Mouse (Mus musculus): Measurements from ENCODE around the gene Srpk3. TPM values are rescaled to one million over a fixed set of nuclear protein-coding genes. Genes with fewer than 3 reads are reported as not detected.
A peak's percentile ranks its signal among the peaks of the same experiment; 100 is the strongest.

The Srpk3 gene
- polyA plus RNA-seq, 1 experiment from 2014 or later: 2.3 TPM

DNA sequence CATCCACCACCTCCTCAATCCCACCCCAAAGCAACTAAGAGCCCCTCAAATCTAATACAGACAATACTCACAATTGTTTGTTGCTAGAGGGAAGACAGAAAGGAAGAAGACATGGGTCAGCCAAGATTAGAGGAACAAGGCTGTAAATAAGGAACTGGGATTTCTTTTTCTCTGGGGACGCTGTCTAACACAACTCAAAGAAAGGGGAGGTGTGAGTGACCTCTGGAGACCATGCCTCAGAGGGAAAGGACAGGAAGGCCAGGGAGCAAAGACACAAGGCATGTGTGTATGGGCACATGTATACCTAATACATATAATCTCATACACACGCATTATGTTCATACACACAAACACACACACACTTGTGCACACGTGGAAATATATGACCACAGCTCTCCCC is 8.0 kb downstream of the Srpk3 start:
- no peak overlapping the region for H3K4me3 ChIP-seq (ENCODE audit: low read depth, low read length)
- no peak overlapping the region for H3K27ac ChIP-seq (ENCODE audit: low read length)
- H3K4me1 ChIP-seq (ENCODE audit: insufficient read depth, low read depth, low read length): no peaks in the 10 kb centered on the region
- H3K9ac ChIP-seq (replicated peaks; ENCODE audit: low read depth): no peak overlapping the region
- DNase-seq (ENCODE audit: low spot score) (no peak), ATAC-seq (no peak)
- H3K27me3 ChIP-seq (replicated peaks; ENCODE audit: insufficient read depth, low read length): no peaks in the 10 kb centered on the region
- H3K36me3 ChIP-seq (ENCODE audit: insufficient read depth, low read length): 0 out of 2 replicates have a peak, but pooled peaks cover 7% of the 10 kb centered on the region
- 75% methylated on average over 2 of the region's 3 CpGs for WGBS
- no peaks in the 10 kb centered on the region for H3K9me3 ChIP-seq (ENCODE audit: low read length)
- TF ChIP-seq EP300 (IDR thresholded peaks at IDR 0.05): no peak
- TF ChIP-seq CTCF (IDR thresholded peaks at IDR 0.05): no peak
- no peak overlapping the region for H3K4me2 ChIP-seq (replicated peaks; ENCODE audit: low read depth, low read length)

DNA sequence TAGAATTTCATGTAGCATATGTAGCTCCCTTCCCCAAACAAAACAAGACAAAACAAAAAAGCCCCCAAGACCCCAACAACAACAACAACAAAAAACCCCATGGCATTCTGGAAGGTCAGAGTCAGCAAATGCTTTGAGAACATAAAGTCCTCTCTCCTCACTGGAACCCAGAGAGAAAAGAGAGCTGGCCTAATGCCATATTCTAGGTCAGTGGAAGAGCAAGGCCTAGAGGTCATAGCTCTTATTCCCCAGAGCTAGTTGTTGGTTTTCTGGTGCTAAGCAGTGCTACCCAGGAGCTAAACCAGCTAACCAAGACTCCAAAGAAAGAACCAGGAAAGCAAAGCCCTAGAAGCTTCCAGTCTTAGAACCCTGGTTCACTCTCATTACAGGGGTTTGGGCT is 11.5 kb downstream of the Srpk3 start:
- peak overlapping the region; percentile 50 for H3K9ac ChIP-seq (replicated peaks; ENCODE audit: low read depth)
- no peaks in the 10 kb centered on the region for H3K36me3 ChIP-seq (ENCODE audit: insufficient read depth, low read length)
- TF ChIP-seq EP300 (IDR thresholded peaks at IDR 0.05) (no peak), CTCF (IDR thresholded peaks at IDR 0.05) (no peak)
- H3K27me3 ChIP-seq (replicated peaks; ENCODE audit: insufficient read depth, low read length): no peaks in the 10 kb centered on the region
- H3K27ac ChIP-seq (ENCODE audit: low read length): 0 out of 2 replicates have a peak overlapping the region, but pooled peaks have one; percentile 91
- peak overlapping the region; percentile 55 for H3K4me3 ChIP-seq (ENCODE audit: low read depth, low read length)
- H3K4me1 ChIP-seq (ENCODE audit: insufficient read depth, low read depth, low read length): no peaks in the 10 kb centered on the region
- ATAC-seq: no peak
- peak overlapping the region; percentile 53 for H3K4me2 ChIP-seq (replicated peaks; ENCODE audit: low read depth, low read length)
- no peaks in the 10 kb centered on the region for H3K9me3 ChIP-seq (ENCODE audit: low read length)
- DNase-seq (ENCODE audit: low spot score): no peak

DNA sequence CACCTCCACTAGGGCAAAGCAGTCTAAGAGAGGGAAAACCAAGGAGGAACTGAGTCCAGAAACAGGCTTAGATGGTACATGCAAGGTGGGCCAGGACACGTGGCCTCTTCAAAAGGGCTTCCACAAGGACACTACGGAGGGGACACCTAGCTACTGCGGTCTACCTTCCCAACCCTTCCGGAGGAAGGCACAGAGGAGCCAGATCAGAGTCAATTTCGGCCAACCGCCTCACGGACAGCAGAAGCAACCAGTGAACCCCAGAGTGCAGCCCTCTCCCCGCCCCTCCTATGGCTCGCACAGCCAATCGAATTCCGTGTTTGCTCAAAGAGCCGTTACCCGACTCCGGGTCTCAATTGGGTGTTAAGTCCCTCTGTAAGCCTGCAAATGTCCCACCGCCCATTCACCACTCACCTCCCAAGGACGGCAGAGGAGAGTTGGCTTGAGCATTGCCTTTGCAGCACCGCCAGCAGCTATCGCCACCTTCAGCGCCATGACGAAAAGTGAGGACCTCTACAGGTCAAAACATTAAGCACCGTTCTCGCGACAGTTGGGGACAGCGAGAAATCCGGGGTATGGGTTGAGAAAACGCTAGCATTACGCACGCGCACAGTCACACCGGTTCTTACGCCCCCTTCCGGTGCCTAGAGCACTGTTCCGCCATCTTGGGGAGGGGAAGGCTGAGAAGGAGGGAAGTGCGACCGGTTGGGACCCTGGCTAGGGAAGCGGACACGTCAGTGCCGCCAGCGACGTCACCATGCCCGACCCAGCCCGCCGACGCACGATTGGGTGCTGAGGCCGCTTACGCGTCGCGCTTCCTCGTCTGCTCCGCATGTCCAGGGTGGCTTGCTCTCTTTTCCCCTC is 12.4 kb downstream of the Srpk3 start, which contains the start of the genes Idh3g and Ssr4:
Idh3g (minus strand) TSS at position 534 of the 861 bp plus-strand sequence.
Ssr4 (plus strand) TSS at position 665 of the 861 bp plus-strand sequence.
- TF ChIP-seq CTCF (IDR thresholded peaks at IDR 0.05) (peak; percentile 66), EP300 (IDR thresholded peaks at IDR 0.05) (peak; percentile 77; the same call in 1 of the 2 replicates)
- WGBS: 13% methylated on average over 43 of the region's 52 CpGs
- DNase-seq (ENCODE audit: low spot score) (peak; percentile 98), ATAC-seq (peak; percentile 96)
- peak within 1 kb of the TSS; percentile 56 for H3K9ac ChIP-seq (replicated peaks; ENCODE audit: low read depth)
- no peaks in the 10 kb centered on the region for H3K9me3 ChIP-seq (ENCODE audit: low read length)
- no peaks in the 10 kb centered on the region for H3K27me3 ChIP-seq (replicated peaks; ENCODE audit: insufficient read depth, low read length)
- peak within 1 kb of the TSS; percentile 61 for H3K4me2 ChIP-seq (replicated peaks; ENCODE audit: low read depth, low read length)
- H3K4me3 ChIP-seq (ENCODE audit: low read depth, low read length): peak within 1 kb of the TSS; percentile 55
- H3K27ac ChIP-seq (ENCODE audit: low read length): peak within 1 kb of the TSS; percentile 91
- no peaks in the 10 kb centered on the region for H3K4me1 ChIP-seq (ENCODE audit: insufficient read depth, low read depth, low read length)
- H3K36me3 ChIP-seq (ENCODE audit: insufficient read depth, low read length): no peaks in the 10 kb centered on the region

- H3K27ac ChIP-seq (ENCODE audit: low read length): peak overlapping the region; percentile 91
- DNase-seq (ENCODE audit: low spot score) (no peak), ATAC-seq (peak; percentile 20)
- no peaks in the 10 kb centered on the region for H3K36me3 ChIP-seq (ENCODE audit: insufficient read depth, low read length)
- no peaks in the 10 kb centered on the region for H3K4me1 ChIP-seq (ENCODE audit: insufficient read depth, low read depth, low read length)
- no peaks in the 10 kb centered on the region for H3K9me3 ChIP-seq (ENCODE audit: low read length)
- WGBS: 19% methylated on average over 18 of the region's 22 CpGs
- H3K4me2 ChIP-seq (replicated peaks; ENCODE audit: low read depth, low read length): peak overlapping the region; percentile 61
- TF ChIP-seq CTCF (IDR thresholded peaks at IDR 0.05) (no peak), EP300 (IDR thresholded peaks at IDR 0.05) (no peak)
- H3K4me3 ChIP-seq (ENCODE audit: low read depth, low read length): peak overlapping the region; percentile 55
- no peaks in the 10 kb centered on the region for H3K27me3 ChIP-seq (replicated peaks; ENCODE audit: insufficient read depth, low read length)
- H3K9ac ChIP-seq (replicated peaks; ENCODE audit: low read depth): peak overlapping the region; percentile 56
These were observed 13.0 kb downstream of the Srpk3 start for GRCm38 (mm10) chrX:73787225-73787558.

DNA sequence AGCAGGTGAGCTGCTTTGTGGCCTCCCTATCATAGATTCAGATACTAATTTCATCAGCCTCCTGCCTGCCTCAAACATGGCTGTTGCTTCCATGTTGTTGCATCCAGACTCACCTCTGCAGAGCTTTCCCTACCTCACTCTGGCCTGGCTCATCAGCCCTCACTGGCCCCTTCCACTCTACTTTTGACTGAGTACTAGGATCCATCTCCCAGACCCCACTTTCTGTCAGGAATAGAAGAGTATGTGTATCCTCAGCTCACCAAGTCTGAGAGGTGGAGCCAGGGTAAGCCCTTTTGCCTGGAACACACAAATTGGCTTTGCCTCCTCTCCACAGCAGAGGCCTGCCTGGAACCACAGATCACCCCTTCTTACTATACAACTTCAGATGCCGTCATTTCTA is 14.3 kb downstream of the Srpk3 start:
- Histone ChIP-seq H3K9ac (replicated peaks; ENCODE audit: low read depth) (no peak overlapping the region), H3K9me3 (ENCODE audit: low read length) (no peaks in the 10 kb centered on the region), H3K27me3 (replicated peaks; ENCODE audit: insufficient read depth, low read length) (no peaks in the 10 kb centered on the region), H3K4me3 (ENCODE audit: low read depth, low read length) (no peak overlapping the region), H3K27ac (ENCODE audit: low read length) (no peak overlapping the region), H3K4me1 (ENCODE audit: insufficient read depth, low read depth, low read length) (no peaks in the 10 kb centered on the region), H3K36me3 (ENCODE audit: insufficient read depth, low read length) (no peaks in the 10 kb centered on the region), H3K4me2 (replicated peaks; ENCODE audit: low read depth, low read length) (no peak overlapping the region)
- TF ChIP-seq CTCF (IDR thresholded peaks at IDR 0.05) (no peak), EP300 (IDR thresholded peaks at IDR 0.05) (no peak)
- 82% methylated on average over 1 of the region's 1 CpGs for WGBS
- ATAC-seq (no peak), DNase-seq (ENCODE audit: low spot score) (no peak)

GRCm38 (mm10) chrX:73793039-73793438 is 18.8 kb downstream of the Srpk3 start:
- Histone ChIP-seq H3K9me3 (ENCODE audit: low read length) (no peaks in the 10 kb centered on the region), H3K9ac (replicated peaks; ENCODE audit: low read depth) (no peak overlapping the region), H3K27ac (ENCODE audit: low read length) (no peak overlapping the region), H3K4me1 (ENCODE audit: insufficient read depth, low read depth, low read length) (no peaks in the 10 kb centered on the region), H3K4me2 (replicated peaks; ENCODE audit: low read depth, low read length) (no peak overlapping the region), H3K4me3 (ENCODE audit: low read depth, low read length) (no peak overlapping the region), H3K36me3 (ENCODE audit: insufficient read depth, low read length) (no peaks in the 10 kb centered on the region), H3K27me3 (replicated peaks; ENCODE audit: insufficient read depth, low read length) (no peaks in the 10 kb centered on the region)
- ATAC-seq (no peak), DNase-seq (ENCODE audit: low spot score) (no peak)
- no peak for TF ChIP-seq CTCF (IDR thresholded peaks at IDR 0.05)
